Mouse (Mus musculus) midbrain, embryonic 15.5 days (tissue): Measurements from ENCODE around the gene Gm20219. TPM values are rescaled to one million over a fixed set of nuclear protein-coding genes. Genes with fewer than 3 reads are reported as not detected.

ENCODE experiments used
- ATAC-seq: fragments of 200-750 bp; cut with Nextera tagmentation; replicated peaks from 2 replicates; pipeline ENCODE4 v1.8.0; 2017; ENCODE audit warnings: moderate TSS enrichment
- H3K27ac ChIP-seq: fragments of 300-500 bp; sonication (generic); 2 replicates; pipeline ENCODE4 v1.5.1; 2015; ENCODE audit warnings: mild to moderate bottlenecking, inconsistent platforms
- H3K27me3 ChIP-seq: fragments of 300-500 bp; sonication (generic); replicated peaks from 2 replicates; pipeline ENCODE4 v1.6.1; 2015; ENCODE audit warnings: inconsistent platforms
- H3K36me3 ChIP-seq: fragments of 300-500 bp; sonication (generic); replicated peaks from 2 replicates; pipeline ENCODE4 v1.6.1; 2015; ENCODE audit warnings: inconsistent platforms
- H3K4me1 ChIP-seq: fragments of 300-500 bp; sonication (generic); 2 replicates; pipeline ENCODE4 v1.6.1; 2015; ENCODE audit warnings: inconsistent platforms
- H3K4me2 ChIP-seq: fragments of 300-500 bp; sonication (generic); 2 replicates; pipeline ENCODE4 v1.6.1; 2015; ENCODE audit warnings: inconsistent platforms, mild to moderate bottlenecking, moderate library complexity
- H3K4me3 ChIP-seq: fragments of 300-500 bp; sonication (generic); 2 replicates; pipeline ENCODE4 v1.5.1; 2015; ENCODE audit warnings: mild to moderate bottlenecking, inconsistent platforms
- H3K9ac ChIP-seq: fragments of 300-500 bp; sonication (generic); 2 replicates; pipeline ENCODE4 v1.6.1; 2015; ENCODE audit warnings: mild to moderate bottlenecking, inconsistent platforms
- H3K9me3 ChIP-seq: fragments of 300-500 bp; sonication (generic); 2 replicates; pipeline ENCODE4 v1.6.1; 2016; ENCODE audit warnings: inconsistent platforms
- WGBS: fragments of 180-500 bp; shearing (Covaris S2); methylation state at CpG from one replicate; pipeline ENCODE4 v1.1.7; 2015; ENCODE audit warnings: mixed read lengths; 5-methylcytosine and 5-hydroxymethylcytosine counted together
- polyA plus RNA-seq: library from polyadenylated mRNA; unstranded; fragments of >200 nt; fragmentation: Nextera tagmentation; extraction: Ambion mirVana; gene quantifications from 2 replicates; pipeline ENCODE4 v1.2.1, GENCODE M21; 2015

Gm20219 gene
- polyA plus RNA-seq, 1 experiment from 2014 or later, result 1.4 TPM

GRCm38 (mm10) chr17:56572939-56573338 is 18.8 kb upstream of the Gm20219 start:
- Histone ChIP-seq H3K9me3 (no peaks in the 10 kb centered on the region), H3K4me1 (no peaks in the 10 kb centered on the region), H3K36me3 (peaks cover 66% of the 10 kb centered on the region), H3K27ac (no peak overlapping the region), H3K4me3 (no peak overlapping the region), H3K4me2 (no peak overlapping the region), H3K9ac (no peak overlapping the region), H3K27me3 (no peaks in the 10 kb centered on the region)
- no peak for ATAC-seq
- WGBS, result 95% methylated on average over 3 of the region's 3 CpGs

GRCm38 (mm10) chr17:56572154-56572553 is 18.0 kb upstream of the Gm20219 start:
- peaks cover 68% of the 10 kb centered on the region for H3K36me3 ChIP-seq
- H3K4me2 ChIP-seq, result no peak overlapping the region
- H3K27me3 ChIP-seq, result no peaks in the 10 kb centered on the region
- no peak overlapping the region for H3K9ac ChIP-seq
- no peak overlapping the region for H3K4me3 ChIP-seq
- no peaks in the 10 kb centered on the region for H3K9me3 ChIP-seq
- no peak overlapping the region for H3K27ac ChIP-seq
- ATAC-seq, result no peak
- 48% methylated on average over 1 of the region's 1 CpGs for WGBS
- no peaks in the 10 kb centered on the region for H3K4me1 ChIP-seq

- Histone ChIP-seq H3K9me3 (no peaks in the 10 kb centered on the region), H3K4me2 (no peak overlapping the region), H3K4me3 (no peak overlapping the region), H3K27ac (no peak overlapping the region), H3K36me3 (peaks cover 75% of the 10 kb centered on the region), H3K4me1 (no peaks in the 10 kb centered on the region), H3K9ac (no peak overlapping the region), H3K27me3 (no peaks in the 10 kb centered on the region)
- 92% methylated on average over 4 of the region's 4 CpGs for WGBS
- no peak for ATAC-seq
Measured at GRCm38 (mm10) chr17:56570287-56570686, 16.1 kb upstream of the Gm20219 start.

- no peak overlapping the region for H3K4me2 ChIP-seq
- H3K9ac ChIP-seq, result no peak overlapping the region
- WGBS, result 97% methylated on average over 4 of the region's 4 CpGs
- no peak overlapping the region for H3K27ac ChIP-seq
- no peaks in the 10 kb centered on the region for H3K4me1 ChIP-seq
- peaks cover 91% of the 10 kb centered on the region for H3K36me3 ChIP-seq
- H3K27me3 ChIP-seq, result no peaks in the 10 kb centered on the region
- H3K4me3 ChIP-seq, result no peak overlapping the region
- H3K9me3 ChIP-seq, result no peaks in the 10 kb centered on the region
- ATAC-seq, result no peak
Measured at GRCm38 (mm10) chr17:56567370-56567769, 13.2 kb upstream of the Gm20219 start.

- H3K4me3 ChIP-seq, result no peak overlapping the region
- no peak overlapping the region for H3K9ac ChIP-seq
- WGBS, result 87% methylated on average over 5 of the region's 5 CpGs
- no peak overlapping the region for H3K27ac ChIP-seq
- H3K36me3 ChIP-seq, result peaks cover 93% of the 10 kb centered on the region
- no peak overlapping the region for H3K4me2 ChIP-seq
- no peak for ATAC-seq
- H3K9me3 ChIP-seq, result no peaks in the 10 kb centered on the region
- no peaks in the 10 kb centered on the region for H3K4me1 ChIP-seq
- no peaks in the 10 kb centered on the region for H3K27me3 ChIP-seq
Measured at GRCm38 (mm10) chr17:56566918-56567317, 12.7 kb upstream of the Gm20219 start.

GRCm38 (mm10) chr17:56566293-56566692 is 12.1 kb upstream of the Gm20219 start:
- 95% methylated on average over 29 of the region's 29 CpGs for WGBS
- no peak overlapping the region for H3K4me2 ChIP-seq
- no peak overlapping the region for H3K27ac ChIP-seq
- H3K36me3 ChIP-seq, result peaks cover 93% of the 10 kb centered on the region
- H3K27me3 ChIP-seq, result no peaks in the 10 kb centered on the region
- no peaks in the 10 kb centered on the region for H3K4me1 ChIP-seq
- no peak for ATAC-seq
- H3K9me3 ChIP-seq, result no peaks in the 10 kb centered on the region
- H3K4me3 ChIP-seq, result no peak overlapping the region
- no peak overlapping the region for H3K9ac ChIP-seq

- 95% methylated on average over 2 of the region's 2 CpGs for WGBS
- Histone ChIP-seq H3K27me3 (no peaks in the 10 kb centered on the region), H3K9me3 (no peaks in the 10 kb centered on the region), H3K36me3 (peaks cover 57% of the 10 kb centered on the region), H3K4me3 (no peak overlapping the region), H3K4me2 (no peak overlapping the region), H3K27ac (no peak overlapping the region), H3K4me1 (no peaks in the 10 kb centered on the region), H3K9ac (no peak overlapping the region)
- no peak for ATAC-seq
Measured at GRCm38 (mm10) chr17:56561866-56562265, 7.7 kb upstream of the Gm20219 start.

- Histone ChIP-seq H3K36me3 (peaks cover 40% of the 10 kb centered on the region), H3K4me1 (no peaks in the 10 kb centered on the region), H3K27me3 (no peaks in the 10 kb centered on the region), H3K27ac (no peak overlapping the region), H3K9ac (no peak overlapping the region), H3K4me2 (no peak overlapping the region), H3K9me3 (no peaks in the 10 kb centered on the region), H3K4me3 (no peak overlapping the region)
- ATAC-seq, result no peak
- 72% methylated on average over 1 of the region's 1 CpGs for WGBS
Measured at GRCm38 (mm10) chr17:56560131-56560530, 5.9 kb upstream of the Gm20219 start.

GRCm38 (mm10) chr17:56559386-56559785 is 5.2 kb upstream of the Gm20219 start:
- H3K9me3 ChIP-seq, result no peaks in the 10 kb centered on the region
- no peaks in the 10 kb centered on the region for H3K4me1 ChIP-seq
- H3K27me3 ChIP-seq, result no peaks in the 10 kb centered on the region
- H3K4me2 ChIP-seq, result no peak overlapping the region
- H3K36me3 ChIP-seq, result peaks cover 32% of the 10 kb centered on the region
- no peak for ATAC-seq
- 78% methylated on average over 3 of the region's 3 CpGs for WGBS
- no peak overlapping the region for H3K27ac ChIP-seq
- no peak overlapping the region for H3K4me3 ChIP-seq
- H3K9ac ChIP-seq, result no peak overlapping the region

- Histone ChIP-seq H3K27ac (no peak overlapping the region), H3K4me3 (no peak overlapping the region), H3K4me1 (no peaks in the 10 kb centered on the region), H3K4me2 (no peak overlapping the region), H3K9me3 (no peaks in the 10 kb centered on the region), H3K27me3 (no peaks in the 10 kb centered on the region), H3K9ac (no peak overlapping the region), H3K36me3 (peaks cover 23% of the 10 kb centered on the region)
- ATAC-seq, result peak; percentile 50
- 21% methylated on average over 3 of the region's 3 CpGs for WGBS
Measured at GRCm38 (mm10) chr17:56558448-56558847, 4.3 kb upstream of the Gm20219 start.

GRCm38 (mm10) chr17:56552781-56553363 is 1.3 kb downstream of the Gm20219 start:
- 54% methylated on average over 5 of the region's 5 CpGs for WGBS
- peaks cover 26% of the 10 kb centered on the region for H3K4me1 ChIP-seq
- no peak overlapping the region for H3K4me3 ChIP-seq
- no peaks in the 10 kb centered on the region for H3K9me3 ChIP-seq
- no peaks in the 10 kb centered on the region for H3K36me3 ChIP-seq
- H3K27ac ChIP-seq, result peak overlapping the region; percentile 81
- H3K9ac ChIP-seq, result no peak overlapping the region
- ATAC-seq, result peak; percentile 7
- no peaks in the 10 kb centered on the region for H3K27me3 ChIP-seq
- H3K4me2 ChIP-seq, result no peak overlapping the region

- no peaks in the 10 kb centered on the region for H3K27me3 ChIP-seq
- H3K36me3 ChIP-seq, result no peaks in the 10 kb centered on the region
- H3K4me2 ChIP-seq, result no peak overlapping the region
- H3K9ac ChIP-seq, result no peak overlapping the region
- peaks cover 32% of the 10 kb centered on the region for H3K4me1 ChIP-seq
- 18% methylated on average over 6 of the region's 6 CpGs for WGBS
- no peaks in the 10 kb centered on the region for H3K9me3 ChIP-seq
- peak; percentile 82 for ATAC-seq
- H3K4me3 ChIP-seq, result no peak overlapping the region
- H3K27ac ChIP-seq, result peak overlapping the region; percentile 81
Measured at GRCm38 (mm10) chr17:56551841-56552581, 2.2 kb downstream of the Gm20219 start.
